Mouse (Mus musculus) forebrain, embryonic 15.5 days (tissue): ENCODE measurements at regions not wholly inside any gene's neighbourhood (a gene's known extent, or its start where the extent isn't known, plus 50 kb on each side); places are given as distances from the start of the nearest gene placed in this dataset.

Source experiments
- ATAC-seq: fragments of 200-750 bp; cut with Nextera tagmentation; replicated peaks from 2 replicates; pipeline ENCODE4 v1.8.0; 2017; ENCODE audit warnings: mild to moderate bottlenecking, moderate TSS enrichment, moderate library complexity
- H3K27ac ChIP-seq: fragments of 300-500 bp; sonication (generic); replicated peaks from 2 replicates; pipeline ENCODE4 v1.5.1; 2015; ENCODE audit warnings: mild to moderate bottlenecking, inconsistent platforms
- H3K27me3 ChIP-seq: fragments of 300-500 bp; sonication (generic); 2 replicates; pipeline ENCODE4 v1.6.1; 2015; ENCODE audit warnings: inconsistent platforms
- H3K36me3 ChIP-seq: fragments of 300-500 bp; sonication (generic); 2 replicates; pipeline ENCODE4 v1.6.1; 2015; ENCODE audit warnings: mild to moderate bottlenecking, inconsistent platforms
- H3K4me1 ChIP-seq: fragments of 300-500 bp; sonication (generic); 2 replicates; pipeline ENCODE4 v1.6.1; 2015; ENCODE audit warnings: inconsistent platforms
- H3K4me2 ChIP-seq: fragments of 300-500 bp; sonication (generic); replicated peaks from 2 replicates; pipeline ENCODE4 v1.6.1; 2015; ENCODE audit warnings: mild to moderate bottlenecking, inconsistent platforms
- H3K4me3 ChIP-seq: fragments of 300-500 bp; sonication (generic); 2 replicates; pipeline ENCODE4 v1.5.1; 2015; ENCODE audit warnings: mild to moderate bottlenecking, inconsistent platforms
- H3K9ac ChIP-seq: fragments of 300-500 bp; sonication (generic); replicated peaks from 2 replicates; pipeline ENCODE4 v1.6.1; 2015; ENCODE audit warnings: mild to moderate bottlenecking, inconsistent platforms
- H3K9me3 ChIP-seq: fragments of 300-500 bp; sonication (generic); 2 replicates; pipeline ENCODE4 v1.6.1; 2016; ENCODE audit warnings: inconsistent platforms
- WGBS: fragments of 180-500 bp; shearing (Covaris S2); methylation state at CpG from one replicate; pipeline ENCODE4 v1.1.7; 2015; ENCODE audit warnings: mixed read lengths; 5-methylcytosine and 5-hydroxymethylcytosine counted together

DNA sequence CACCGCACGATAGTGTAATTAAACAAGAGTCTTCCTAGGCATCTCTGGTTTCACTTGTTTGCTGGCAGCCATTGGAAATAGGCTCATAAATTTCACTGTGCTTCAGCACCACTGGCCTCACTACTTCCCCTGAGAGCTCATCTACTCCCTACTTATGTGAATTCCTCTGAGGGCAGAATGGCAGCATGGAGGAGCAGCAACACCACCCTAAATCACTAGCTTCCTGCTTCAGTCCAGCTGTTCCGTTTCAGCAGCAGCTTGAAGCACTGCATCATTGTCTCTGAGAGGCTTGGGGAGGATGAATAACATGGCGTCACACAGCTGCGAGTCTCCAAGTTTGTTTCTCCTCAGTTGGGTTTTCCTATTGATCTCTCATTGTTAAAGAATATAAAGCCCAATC is 712.1 kb downstream of the Tlr4 start:
- no peaks in the 10 kb centered on the region for H3K4me1 ChIP-seq
- H3K27ac ChIP-seq: no peak overlapping the region
- 80% methylated on average over 5 of the region's 5 CpGs for WGBS
- no peaks in the 10 kb centered on the region for H3K27me3 ChIP-seq
- no peaks in the 10 kb centered on the region for H3K9me3 ChIP-seq
- no peaks in the 10 kb centered on the region for H3K36me3 ChIP-seq
- H3K4me3 ChIP-seq: no peak overlapping the region
- no peak for ATAC-seq
- H3K4me2 ChIP-seq: no peak overlapping the region
- H3K9ac ChIP-seq: no peak overlapping the region

DNA sequence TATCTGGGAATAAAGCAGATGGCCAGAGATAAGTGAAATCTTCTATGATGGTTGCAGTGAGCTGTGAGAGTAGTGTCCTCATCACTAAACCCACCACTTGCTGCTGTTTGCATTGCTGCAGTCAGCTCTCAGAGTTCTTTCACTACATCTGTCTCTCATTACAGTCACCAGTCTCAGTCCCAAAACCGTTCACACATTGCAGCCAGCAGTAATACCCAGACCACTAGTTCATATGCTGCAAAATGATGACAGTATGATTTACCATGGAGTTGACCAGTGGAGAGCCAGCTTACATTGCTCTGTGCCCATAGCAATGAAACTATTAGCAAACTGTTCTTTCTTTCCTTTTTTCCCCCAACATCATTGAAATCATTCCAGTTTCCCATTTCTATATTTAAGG is 718.6 kb downstream of the Tlr4 start:
- no peaks in the 10 kb centered on the region for H3K4me1 ChIP-seq
- H3K9ac ChIP-seq: no peak overlapping the region
- no peak overlapping the region for H3K4me3 ChIP-seq
- H3K4me2 ChIP-seq: no peak overlapping the region
- 96% methylated on average over 1 of the region's 1 CpGs for WGBS
- H3K27ac ChIP-seq: no peak overlapping the region
- H3K36me3 ChIP-seq: no peaks in the 10 kb centered on the region
- ATAC-seq: no peak
- H3K9me3 ChIP-seq: no peaks in the 10 kb centered on the region
- no peaks in the 10 kb centered on the region for H3K27me3 ChIP-seq

DNA sequence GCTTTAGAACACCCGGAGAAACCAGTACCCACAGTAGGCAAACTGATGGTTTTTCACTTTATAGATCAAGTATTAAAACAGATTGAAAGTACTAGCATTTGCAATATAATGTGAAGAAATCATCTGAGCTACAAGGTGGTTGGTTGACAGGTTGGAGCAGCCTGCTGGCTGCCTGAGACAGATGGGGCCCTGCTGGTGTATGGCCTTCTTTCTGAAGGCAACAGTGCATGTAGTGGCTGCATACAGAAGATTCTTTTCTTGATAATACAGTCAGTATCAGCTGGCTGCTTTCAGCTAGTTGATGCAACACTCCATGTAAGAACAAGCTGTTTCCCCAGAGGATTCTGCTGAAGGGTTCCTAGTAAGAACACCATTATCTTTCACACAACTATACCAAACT is 720.6 kb downstream of the Tlr4 start:
- H3K4me2 ChIP-seq: no peak overlapping the region
- no peaks in the 10 kb centered on the region for H3K9me3 ChIP-seq
- no peak overlapping the region for H3K4me3 ChIP-seq
- H3K36me3 ChIP-seq: no peaks in the 10 kb centered on the region
- no peak for ATAC-seq
- no peaks in the 10 kb centered on the region for H3K4me1 ChIP-seq
- WGBS: 93% methylated on average over 1 of the region's 1 CpGs
- H3K27ac ChIP-seq: no peak overlapping the region
- no peaks in the 10 kb centered on the region for H3K27me3 ChIP-seq
- H3K9ac ChIP-seq: no peak overlapping the region

- ATAC-seq: no peak
- Histone ChIP-seq H3K36me3 (no peaks in the 10 kb centered on the region), H3K4me2 (no peak overlapping the region), H3K4me1 (no peaks in the 10 kb centered on the region), H3K9ac (no peak overlapping the region), H3K27ac (no peak overlapping the region), H3K4me3 (no peak overlapping the region), H3K9me3 (no peaks in the 10 kb centered on the region), H3K27me3 (no peaks in the 10 kb centered on the region)
- 85% methylated on average over 3 of the region's 3 CpGs for WGBS
Measured at GRCm38 (mm10) chr4:67553511-67553910, 726.1 kb downstream of the Tlr4 start.

DNA sequence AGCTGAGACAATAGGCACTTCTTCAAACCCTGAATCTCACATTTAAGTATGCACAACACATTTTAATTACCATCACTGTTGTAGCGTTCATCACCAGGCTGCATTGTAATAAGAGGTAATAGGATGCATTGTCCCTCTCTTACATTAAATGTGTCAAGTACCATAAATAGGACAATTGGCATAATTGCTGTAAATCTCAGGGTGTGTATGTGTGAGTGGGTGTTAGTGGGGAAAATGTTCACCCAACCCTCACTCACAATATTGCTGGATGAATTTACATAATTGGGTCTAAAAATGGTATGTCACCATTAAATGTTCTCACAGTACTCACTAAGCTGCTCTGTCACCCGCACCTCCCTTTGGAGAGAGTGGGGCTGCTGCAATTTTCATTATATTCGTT is 747.4 kb downstream of the Tlr4 start:
- no peaks in the 10 kb centered on the region for H3K27me3 ChIP-seq
- no peak overlapping the region for H3K4me3 ChIP-seq
- no peak overlapping the region for H3K27ac ChIP-seq
- WGBS: 39% methylated on average over 3 of the region's 3 CpGs
- no peaks in the 10 kb centered on the region for H3K9me3 ChIP-seq
- no peaks in the 10 kb centered on the region for H3K36me3 ChIP-seq
- ATAC-seq: peak; percentile 64
- no peak overlapping the region for H3K4me2 ChIP-seq
- H3K9ac ChIP-seq: no peak overlapping the region
- 0 out of 2 replicates have a peak, but pooled peaks cover 4% of the 10 kb centered on the region for H3K4me1 ChIP-seq

DNA sequence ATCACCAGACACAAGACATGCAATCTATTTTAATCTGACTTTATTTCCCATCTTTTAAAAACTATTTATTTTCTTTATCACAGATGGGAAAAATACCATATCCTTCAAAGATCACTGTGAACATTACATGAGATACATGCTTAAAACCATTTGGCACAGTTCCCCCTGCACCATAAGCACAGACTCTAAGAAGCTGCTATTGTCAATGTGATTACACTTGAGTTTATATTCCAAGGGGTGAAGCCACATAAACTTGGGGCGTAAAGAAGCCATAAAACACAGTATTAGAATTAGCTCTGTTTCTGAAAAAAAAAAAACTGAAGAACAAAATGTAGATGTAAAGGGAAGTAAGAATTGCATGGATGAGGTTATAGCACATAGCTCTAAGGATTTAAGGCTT is 762.1 kb downstream of the Tlr4 start:
- 76% methylated on average over 1 of the region's 1 CpGs for WGBS
- Histone ChIP-seq H3K4me2 (no peak overlapping the region), H3K27ac (no peak overlapping the region), H3K27me3 (no peaks in the 10 kb centered on the region), H3K9me3 (no peaks in the 10 kb centered on the region), H3K4me3 (no peak overlapping the region), H3K4me1 (peaks cover 7% of the 10 kb centered on the region), H3K9ac (no peak overlapping the region), H3K36me3 (no peaks in the 10 kb centered on the region)
- ATAC-seq: no peak

GRCm38 (mm10) chr4:67589976-67590727 is 762.8 kb downstream of the Tlr4 start:
- peak; percentile 96 for ATAC-seq
- no peak overlapping the region for H3K4me2 ChIP-seq
- no peak overlapping the region for H3K9ac ChIP-seq
- H3K27me3 ChIP-seq: no peaks in the 10 kb centered on the region
- H3K4me3 ChIP-seq: no peak overlapping the region
- no peaks in the 10 kb centered on the region for H3K9me3 ChIP-seq
- H3K36me3 ChIP-seq: no peaks in the 10 kb centered on the region
- 32% methylated on average over 7 of the region's 7 CpGs for WGBS
- H3K4me1 ChIP-seq: peaks cover 7% of the 10 kb centered on the region
- no peak overlapping the region for H3K27ac ChIP-seq

DNA sequence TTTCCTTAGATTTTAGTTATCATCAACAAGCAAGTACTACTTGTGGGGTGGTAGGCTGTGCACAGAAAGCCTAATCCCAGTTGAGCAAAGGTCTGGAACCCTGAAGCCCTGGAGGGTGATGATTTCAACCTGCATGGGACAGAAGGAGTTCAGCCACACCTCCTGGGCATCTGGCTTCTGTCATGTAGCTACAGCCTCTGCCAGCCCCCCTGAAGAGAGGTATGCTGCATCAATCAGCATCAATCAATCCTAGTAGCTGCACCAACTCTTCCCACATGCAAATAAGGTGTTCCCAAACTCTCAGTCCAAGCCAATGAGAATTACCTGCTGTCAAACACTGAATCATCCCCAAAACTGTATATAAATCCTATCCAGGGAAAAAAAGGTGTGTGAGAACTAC is 779.8 kb downstream of the Tlr4 start:
- ATAC-seq: no peak
- Histone ChIP-seq H3K27ac (no peak overlapping the region), H3K9me3 (no peaks in the 10 kb centered on the region), H3K9ac (no peak overlapping the region), H3K36me3 (no peaks in the 10 kb centered on the region), H3K4me2 (no peak overlapping the region), H3K4me1 (no peaks in the 10 kb centered on the region), H3K27me3 (no peaks in the 10 kb centered on the region), H3K4me3 (no peak overlapping the region)

DNA sequence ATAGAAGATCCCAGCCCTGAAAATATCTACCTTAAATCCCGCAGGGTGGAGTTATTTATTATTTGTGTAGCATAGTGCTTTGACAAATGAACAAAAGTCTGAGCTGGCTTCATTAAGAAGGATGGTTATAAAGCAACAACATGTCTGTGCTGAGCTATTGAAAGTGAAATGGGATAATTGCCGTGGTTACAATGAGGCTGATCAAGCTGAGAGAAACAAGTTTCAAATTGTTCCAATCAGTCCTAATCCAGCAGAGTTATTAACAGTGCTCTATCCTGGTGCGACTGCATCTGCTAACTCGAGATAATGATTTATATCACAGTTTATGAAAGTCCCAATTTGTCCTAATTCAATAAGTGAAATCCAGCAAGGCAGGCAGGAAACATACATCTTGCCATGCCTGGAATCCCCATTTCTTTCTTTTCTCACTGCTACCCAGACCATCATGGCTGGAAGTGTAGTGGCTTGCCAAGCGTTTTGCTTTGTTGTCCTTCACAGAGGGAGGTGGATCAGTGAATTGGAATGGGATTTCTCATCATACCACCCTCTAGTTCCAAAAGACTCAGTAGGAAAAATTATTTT is 787.2 kb downstream of the Tlr4 start:
- Histone ChIP-seq H3K4me2 (no peak overlapping the region), H3K9me3 (no peaks in the 10 kb centered on the region), H3K27ac (no peak overlapping the region), H3K9ac (no peak overlapping the region), H3K27me3 (no peaks in the 10 kb centered on the region), H3K36me3 (no peaks in the 10 kb centered on the region), H3K4me3 (no peak overlapping the region), H3K4me1 (no peaks in the 10 kb centered on the region)
- 10% methylated on average over 5 of the region's 5 CpGs for WGBS
- ATAC-seq: peak; percentile 61; the same call in 1 of the 2 replicates

- Histone ChIP-seq H3K27ac (no peak overlapping the region), H3K4me2 (no peak overlapping the region), H3K36me3 (no peaks in the 10 kb centered on the region), H3K4me3 (no peak overlapping the region), H3K9ac (no peak overlapping the region), H3K4me1 (no peaks in the 10 kb centered on the region), H3K27me3 (no peaks in the 10 kb centered on the region), H3K9me3 (no peaks in the 10 kb centered on the region)
- no peak for ATAC-seq
Measured at GRCm38 (mm10) chr4:67626641-67627040, 799.3 kb downstream of the Tlr4 start.

- Histone ChIP-seq H3K4me3 (no peak overlapping the region), H3K9me3 (no peaks in the 10 kb centered on the region), H3K27ac (no peak overlapping the region), H3K27me3 (no peaks in the 10 kb centered on the region), H3K4me1 (no peaks in the 10 kb centered on the region), H3K9ac (no peak overlapping the region), H3K36me3 (no peaks in the 10 kb centered on the region), H3K4me2 (no peak overlapping the region)
- 57% methylated on average over 2 of the region's 2 CpGs for WGBS
- ATAC-seq: no peak
Measured at GRCm38 (mm10) chr4:67646090-67646489, 818.7 kb downstream of the Tlr4 start.

DNA sequence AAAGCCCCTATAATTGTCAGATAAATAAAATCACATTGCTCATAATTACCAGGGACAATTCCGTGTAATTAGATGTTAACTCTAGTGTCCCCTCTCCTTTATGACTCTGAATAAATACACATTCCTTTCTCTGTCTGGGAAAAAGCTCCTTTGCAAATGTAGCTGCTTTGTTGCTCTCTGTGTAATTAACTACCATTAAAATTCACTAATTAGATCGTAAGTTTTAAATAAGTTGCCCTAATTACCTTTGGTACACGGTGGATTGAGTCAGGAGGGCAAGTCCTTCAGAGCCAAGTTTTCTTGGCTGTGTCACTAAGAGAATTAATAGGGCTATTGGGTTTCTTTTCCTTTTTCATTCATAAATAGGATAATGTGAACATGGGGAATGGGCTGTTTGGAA is 834.7 kb downstream of the Tlr4 start:
- Histone ChIP-seq H3K36me3 (no peaks in the 10 kb centered on the region), H3K4me1 (peaks cover 3% of the 10 kb centered on the region; the same call in 1 of the 2 replicates), H3K9me3 (no peaks in the 10 kb centered on the region), H3K4me2 (no peak overlapping the region), H3K9ac (no peak overlapping the region), H3K4me3 (no peak overlapping the region), H3K27ac (no peak overlapping the region), H3K27me3 (no peaks in the 10 kb centered on the region)
- 19% methylated on average over 3 of the region's 3 CpGs for WGBS
- peak; percentile 64; the same call in 1 of the 2 replicates for ATAC-seq

DNA sequence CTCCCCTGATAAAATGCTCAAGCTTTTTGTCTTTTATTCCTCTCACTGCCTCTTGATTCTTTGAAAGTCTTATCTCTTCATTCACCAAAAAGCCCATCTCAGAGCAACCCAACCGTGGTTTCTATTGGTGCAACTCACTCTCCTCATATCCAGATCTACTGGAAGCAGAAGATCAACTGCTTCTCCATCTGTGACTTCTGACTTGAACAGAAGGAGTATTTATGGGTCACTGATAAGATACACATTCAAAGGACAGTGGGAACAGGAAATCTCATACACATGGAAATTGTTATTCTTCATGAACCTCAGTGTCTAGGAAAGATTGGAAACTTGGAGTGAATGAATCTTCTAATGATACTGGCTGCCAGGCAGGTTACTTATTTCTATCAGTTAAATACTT is 846.6 kb downstream of the Tlr4 start:
- H3K4me3 ChIP-seq: no peak overlapping the region
- H3K9me3 ChIP-seq: no peaks in the 10 kb centered on the region
- H3K9ac ChIP-seq: no peak overlapping the region
- no peak overlapping the region for H3K4me2 ChIP-seq
- H3K4me1 ChIP-seq: no peaks in the 10 kb centered on the region
- no peak overlapping the region for H3K27ac ChIP-seq
- H3K36me3 ChIP-seq: no peaks in the 10 kb centered on the region
- 80% methylated on average over 1 of the region's 1 CpGs for WGBS
- H3K27me3 ChIP-seq: no peaks in the 10 kb centered on the region
- no peak for ATAC-seq
